Mouse (Mus musculus) stomach, embryonic 14.5 days (tissue): ENCODE results near the gene Gnb2. TPM values are rescaled to one million over a fixed set of nuclear protein-coding genes. Genes with fewer than 3 reads are reported as not detected.

Source experiments
- ATAC-seq: fragments of 200-750 bp; cut with Nextera tagmentation; 2 replicates; pipeline ENCODE4 v1.8.0; 2017; ENCODE audit warnings: low read depth, moderate TSS enrichment; ENCODE audit not compliant: insufficient number of reproducible peaks, insufficient read depth, low FRiP score
- H3K27ac ChIP-seq: fragments of 300-500 bp; sonication (generic); 2 replicates; pipeline ENCODE4 v1.5.1; 2014; ENCODE audit warnings: mild to moderate bottlenecking, low read length, moderate library complexity, mixed read lengths
- H3K27me3 ChIP-seq: fragments of 300-500 bp; sonication (generic); 2 replicates; pipeline ENCODE4 v1.6.1; 2014; ENCODE audit warnings: low read length, control low read depth, mixed read lengths; ENCODE audit not compliant: control insufficient read depth, insufficient read depth
- H3K36me3 ChIP-seq: fragments of 300-500 bp; sonication (generic); 2 replicates; pipeline ENCODE4 v1.6.1; 2014; ENCODE audit warnings: mild to moderate bottlenecking, control low read depth, low read length, moderate library complexity, mixed read lengths; ENCODE audit not compliant: control insufficient read depth, insufficient read depth
- H3K4me1 ChIP-seq: fragments of 300-500 bp; sonication (generic); 2 replicates; pipeline ENCODE4 v1.6.1; 2014; ENCODE audit warnings: low read length, control low read depth, mixed read lengths; ENCODE audit not compliant: control insufficient read depth, insufficient read depth
- H3K4me2 ChIP-seq: fragments of 300-500 bp; sonication (generic); replicated peaks from 2 replicates; pipeline ENCODE4 v1.6.1; 2014; ENCODE audit warnings: low read depth, low read length, control low read depth
- H3K4me3 ChIP-seq: fragments of 300-500 bp; sonication (generic); 2 replicates; pipeline ENCODE4 v1.5.1; 2014; ENCODE audit warnings: low read depth, low read length, control low read depth
- H3K9ac ChIP-seq: fragments of 300-500 bp; sonication (generic); replicated peaks from 2 replicates; pipeline ENCODE4 v1.6.1; 2014; ENCODE audit warnings: low read depth, mild to moderate bottlenecking, control low read depth, low read length, moderate library complexity, mixed read lengths
- H3K9me3 ChIP-seq: fragments of 300-500 bp; sonication (generic); 2 replicates; pipeline ENCODE4 v1.6.1; 2016; ENCODE audit warnings: low read depth, low read length, control low read depth; ENCODE audit not compliant: control insufficient read depth
- WGBS: fragments of 180-500 bp; shearing (Covaris S2); extraction: QIAGEN DNeasy Blood & Tissue Kit; methylation state at CpG from one replicate; pipeline ENCODE4 v1.1.7; 2014; 5-methylcytosine and 5-hydroxymethylcytosine counted together
- polyA plus RNA-seq: library from polyadenylated mRNA; unstranded; fragments of >200 nt; fragmentation: Nextera tagmentation; extraction: Ambion mirVana; gene quantifications from 2 replicates; pipeline ENCODE4 v1.2.1, GENCODE M21; 2014

The Gnb2 gene
- 404 and 443 TPM in 2 replicates for polyA plus RNA-seq

DNA sequence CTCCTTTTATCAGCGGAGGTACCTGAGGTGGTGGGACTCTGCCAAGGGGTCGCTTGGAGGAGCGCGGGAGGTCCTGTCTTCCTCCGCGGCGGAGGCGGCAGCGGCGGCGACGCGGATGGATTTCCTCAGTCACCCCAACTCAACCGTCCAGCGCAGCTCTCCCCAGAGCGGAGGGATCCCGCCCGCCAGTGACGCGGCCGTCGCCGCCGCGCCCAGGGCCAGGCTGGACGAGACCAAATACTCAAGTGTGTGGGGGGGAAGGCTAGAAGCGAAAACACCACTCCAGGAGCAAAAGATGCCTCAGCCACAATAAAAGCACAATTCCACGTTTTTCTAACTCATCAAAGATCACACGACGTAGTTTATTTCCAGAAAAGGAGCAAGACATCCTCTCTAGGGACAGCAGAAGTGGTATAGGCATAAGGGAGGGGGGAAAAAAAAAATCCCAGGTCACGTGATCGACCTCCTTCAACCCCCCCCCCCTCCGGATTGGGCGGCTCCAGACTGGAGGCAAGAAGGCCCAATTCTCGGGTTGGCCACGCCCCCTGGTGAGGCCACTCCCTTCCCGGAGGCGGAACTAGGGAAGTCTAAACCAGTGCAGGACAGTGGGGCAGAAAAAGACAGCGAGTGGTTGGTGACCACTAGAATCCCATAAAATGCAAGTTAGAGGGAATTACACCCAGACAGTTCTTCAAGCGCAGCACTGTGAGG is at the start of gene Gnb2, which contains the start of gene Epo:
Gene Gnb2 (minus strand): TSS at position 394 of the 711 bp plus-strand sequence.
Gene Epo (minus strand): TSS at position 126 of the 711 bp plus-strand sequence.
- WGBS: under 1% methylated on average over 40 of the region's 40 CpGs
- H3K27me3 ChIP-seq: no peaks in the 10 kb centered on the region
- H3K9me3 ChIP-seq: no peaks in the 10 kb centered on the region
- peak within 1 kb of the TSS; percentile 67 for H3K9ac ChIP-seq
- H3K4me3 ChIP-seq: peak within 1 kb of the TSS; percentile 90
- peak within 1 kb of the TSS; percentile 92 for H3K27ac ChIP-seq
- ATAC-seq: peak; percentile 78
- H3K4me1 ChIP-seq: 0 out of 2 replicates have a peak, but pooled peaks cover 4% of the 10 kb centered on the region
- peaks cover 20% of the 10 kb centered on the region for H3K36me3 ChIP-seq
- H3K4me2 ChIP-seq: peak within 1 kb of the TSS; percentile 91

DNA sequence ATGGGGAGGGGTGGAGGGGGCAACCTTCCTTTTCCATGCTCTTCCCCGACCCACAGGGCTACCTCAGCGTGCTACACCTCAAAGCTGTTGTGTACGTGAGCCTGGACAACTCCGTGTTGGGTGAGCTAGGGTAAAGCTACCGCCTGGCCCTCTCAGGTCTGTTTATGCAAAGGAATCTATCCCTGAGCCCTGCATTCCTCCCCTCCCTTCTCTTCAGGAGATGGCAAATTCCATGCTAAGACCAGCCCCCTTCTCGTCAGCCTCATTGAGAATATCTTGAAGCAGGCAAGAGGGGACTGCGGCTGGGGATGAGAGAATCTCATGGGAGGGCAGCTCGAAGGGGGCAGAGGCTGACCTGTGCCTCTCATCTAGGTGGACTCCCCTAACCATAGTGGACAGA is 49.4 kb upstream of the Gnb2 start:
- Histone ChIP-seq H3K4me2 (peak overlapping the region; percentile 30; the same call in 1 of the 2 replicates), H3K27ac (no peak overlapping the region), H3K9me3 (peaks cover 2% of the 10 kb centered on the region; the same call in 1 of the 2 replicates), H3K27me3 (0 out of 2 replicates have a peak, but pooled peaks cover 2% of the 10 kb centered on the region), H3K9ac (no peak overlapping the region), H3K4me3 (no peak overlapping the region), H3K4me1 (no peaks in the 10 kb centered on the region), H3K36me3 (no peaks in the 10 kb centered on the region)
- 26% methylated on average over 8 of the region's 8 CpGs for WGBS
- ATAC-seq: no peak

DNA sequence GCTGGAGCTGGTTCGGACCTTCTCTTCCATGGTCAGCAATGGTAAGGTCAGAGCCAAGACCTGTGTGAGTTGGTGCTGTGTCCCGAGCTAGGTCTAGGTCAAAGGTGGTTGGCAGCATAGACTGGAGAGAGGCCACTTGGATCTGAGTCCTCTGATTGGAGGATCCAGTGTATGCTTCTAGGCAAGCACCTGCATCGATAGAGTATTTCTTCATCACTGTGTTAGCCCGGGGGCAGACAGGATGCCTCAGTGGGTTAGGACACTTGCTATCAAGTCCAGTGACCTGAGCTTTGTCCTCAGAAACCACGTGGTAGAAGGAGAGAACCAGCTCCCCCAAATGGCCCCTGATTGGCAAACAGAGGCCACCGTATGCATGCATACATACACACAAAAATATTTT is 46.9 kb upstream of the Gnb2 start:
- no peak overlapping the region for H3K9ac ChIP-seq
- H3K27me3 ChIP-seq: 0 out of 2 replicates have a peak, but pooled peaks cover 2% of the 10 kb centered on the region
- no peak overlapping the region for H3K27ac ChIP-seq
- H3K36me3 ChIP-seq: no peaks in the 10 kb centered on the region
- H3K9me3 ChIP-seq: no peaks in the 10 kb centered on the region
- no peak overlapping the region for H3K4me3 ChIP-seq
- H3K4me1 ChIP-seq: no peaks in the 10 kb centered on the region
- no peak for ATAC-seq
- 76% methylated on average over 6 of the region's 6 CpGs for WGBS
- H3K4me2 ChIP-seq: no peak overlapping the region

DNA sequence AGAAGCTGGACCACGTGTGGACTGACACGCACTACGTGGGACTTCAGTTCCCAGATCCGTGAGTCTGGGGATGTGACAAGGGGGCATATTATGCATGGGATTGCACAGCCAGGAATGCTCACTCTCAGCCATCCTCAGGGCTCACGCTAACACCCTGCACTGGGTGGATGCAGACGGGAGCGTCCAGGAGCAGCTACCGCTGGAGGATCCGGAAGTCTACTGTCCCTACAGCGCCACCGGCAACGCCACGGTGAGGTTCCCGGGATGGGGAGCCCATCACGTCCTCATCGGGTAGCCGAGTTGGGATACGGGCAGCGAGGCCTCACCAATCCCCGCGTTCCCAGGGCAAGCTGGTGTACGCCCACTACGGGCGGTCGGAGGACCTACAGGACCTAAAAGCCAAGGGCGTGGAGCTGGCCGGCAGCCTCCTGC is 41.2 kb upstream of the Gnb2 start:
- 9% methylated on average over 27 of the region's 27 CpGs for WGBS
- ATAC-seq: no peak
- H3K9ac ChIP-seq: no peak overlapping the region

DNA sequence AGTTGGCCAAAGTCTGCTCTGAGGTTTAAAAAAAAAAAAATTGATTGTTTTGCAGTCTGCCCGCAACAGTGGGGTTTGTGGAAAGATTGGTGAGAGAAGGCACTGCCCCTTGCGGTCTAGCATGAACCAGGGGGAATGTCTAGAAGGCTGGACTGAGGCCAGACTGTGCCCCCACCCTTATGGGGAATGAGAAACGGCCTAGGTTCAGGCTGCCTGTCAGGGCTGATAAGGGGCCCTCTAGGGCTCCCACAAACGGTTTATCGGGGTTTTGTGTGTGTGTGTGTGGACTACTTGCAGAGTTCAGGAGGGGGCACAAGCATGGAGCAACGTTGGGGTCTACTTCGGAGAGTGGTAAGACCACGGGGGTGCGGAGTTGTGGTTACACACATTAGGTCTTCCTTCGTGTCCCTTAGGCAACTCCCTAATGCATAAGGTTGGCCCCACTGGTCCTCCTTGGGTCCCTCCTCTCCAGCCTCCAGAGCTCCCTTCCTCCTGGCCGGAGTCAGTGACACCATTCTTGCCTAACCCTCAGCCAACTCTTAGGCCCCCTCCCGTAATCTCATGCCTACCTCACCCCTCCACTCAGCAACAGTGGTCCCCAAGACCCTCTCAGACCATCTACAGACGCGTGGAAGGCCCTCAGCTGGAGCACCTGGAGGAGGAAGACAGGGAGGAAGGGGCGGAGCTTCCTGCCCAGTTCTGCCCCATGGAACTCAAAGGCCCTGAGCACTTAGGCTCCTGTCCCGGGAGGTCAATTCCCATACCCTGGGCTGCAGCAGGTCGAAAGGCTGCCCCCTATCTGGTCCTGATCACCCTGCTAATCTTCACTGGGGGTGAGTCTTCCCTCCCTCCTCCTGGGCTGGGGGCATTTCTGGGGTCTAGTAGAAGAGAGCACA is 37.6 kb upstream of the Gnb2 start:
- Histone ChIP-seq H3K27me3 (no peaks in the 10 kb centered on the region), H3K4me3 (no peak overlapping the region), H3K9ac (no peak overlapping the region), H3K4me2 (no peak overlapping the region), H3K27ac (no peak overlapping the region), H3K9me3 (no peaks in the 10 kb centered on the region), H3K4me1 (no peaks in the 10 kb centered on the region), H3K36me3 (no peaks in the 10 kb centered on the region)
- ATAC-seq: peak; percentile 56; the same call in 1 of the 2 replicates
- 78% methylated on average over 17 of the region's 17 CpGs for WGBS

More for the DNA sequence above, 41.2 kb upstream of the Gnb2 start:
- peak overlapping the region; percentile 46 for H3K4me2 ChIP-seq
- no peaks in the 10 kb centered on the region for H3K4me1 ChIP-seq
- no peak overlapping the region for H3K27ac ChIP-seq
- H3K36me3 ChIP-seq: no peaks in the 10 kb centered on the region
- H3K9me3 ChIP-seq: no peaks in the 10 kb centered on the region
- peak overlapping the region; percentile 20; the same call in 1 of the 2 replicates for H3K4me3 ChIP-seq
- H3K27me3 ChIP-seq: no peaks in the 10 kb centered on the region

DNA sequence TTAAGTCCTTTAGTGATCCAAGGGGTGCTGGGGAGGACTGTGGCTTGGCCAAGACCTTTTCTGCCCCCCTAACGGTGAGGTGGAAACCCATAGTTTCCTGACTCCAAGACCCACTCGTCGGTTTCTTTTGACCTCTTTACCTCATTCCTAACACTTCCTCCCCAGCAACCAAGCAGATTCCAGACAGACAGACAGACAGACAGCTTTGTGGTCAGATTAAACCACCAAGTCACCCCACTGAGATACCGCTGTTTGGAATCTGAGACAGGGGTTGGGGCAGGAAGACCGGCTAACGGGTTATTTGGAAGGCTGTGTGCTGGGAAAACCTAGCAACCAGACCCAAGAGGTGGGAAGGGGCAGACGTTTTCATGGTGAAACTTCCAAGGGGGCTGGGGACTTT is 36.9 kb upstream of the Gnb2 start:
- 46% methylated on average over 7 of the region's 7 CpGs for WGBS

DNA sequence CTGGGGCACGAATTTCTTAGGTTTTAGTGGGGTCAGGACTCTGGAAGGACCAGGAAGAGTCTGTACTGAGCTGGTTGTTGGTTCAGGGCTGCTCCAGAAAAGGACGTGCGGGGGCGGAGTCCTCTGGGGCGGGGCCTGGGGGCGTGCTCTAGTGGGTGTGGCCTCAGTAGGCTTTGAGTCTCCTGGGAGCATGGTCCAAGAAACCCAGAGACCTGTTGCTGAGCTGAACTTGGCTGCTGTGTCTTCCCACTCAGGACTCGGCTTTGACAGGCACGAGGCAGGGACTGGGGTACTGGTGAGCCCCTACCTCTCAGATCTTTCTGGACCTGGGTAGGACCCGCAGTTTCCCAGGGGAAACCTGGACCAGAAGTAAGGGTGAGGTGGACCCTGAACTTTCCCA is 36.4 kb upstream of the Gnb2 start, which contains the start of gene Tfr2:
Gene Tfr2 (plus strand): TSS at position 176 of the 400 bp plus-strand sequence.
- WGBS: 26% methylated on average over 9 of the region's 9 CpGs
- H3K27ac ChIP-seq: no peak within 1 kb of the TSS
- no peaks in the 10 kb centered on the region for H3K27me3 ChIP-seq
- no peak within 1 kb of the TSS for H3K9ac ChIP-seq
- H3K4me3 ChIP-seq: no peak within 1 kb of the TSS
- H3K4me1 ChIP-seq: no peaks in the 10 kb centered on the region
- H3K9me3 ChIP-seq: no peaks in the 10 kb centered on the region
- peak; percentile 59 for ATAC-seq
- no peaks in the 10 kb centered on the region for H3K36me3 ChIP-seq
- H3K4me2 ChIP-seq: no peak within 1 kb of the TSS

More for the DNA sequence above, 36.9 kb upstream of the Gnb2 start:
- Histone ChIP-seq H3K4me2 (no peak overlapping the region), H3K4me1 (no peaks in the 10 kb centered on the region), H3K9me3 (no peaks in the 10 kb centered on the region), H3K4me3 (no peak overlapping the region), H3K36me3 (no peaks in the 10 kb centered on the region), H3K27ac (no peak overlapping the region), H3K9ac (no peak overlapping the region), H3K27me3 (no peaks in the 10 kb centered on the region)
- no peak for ATAC-seq

DNA sequence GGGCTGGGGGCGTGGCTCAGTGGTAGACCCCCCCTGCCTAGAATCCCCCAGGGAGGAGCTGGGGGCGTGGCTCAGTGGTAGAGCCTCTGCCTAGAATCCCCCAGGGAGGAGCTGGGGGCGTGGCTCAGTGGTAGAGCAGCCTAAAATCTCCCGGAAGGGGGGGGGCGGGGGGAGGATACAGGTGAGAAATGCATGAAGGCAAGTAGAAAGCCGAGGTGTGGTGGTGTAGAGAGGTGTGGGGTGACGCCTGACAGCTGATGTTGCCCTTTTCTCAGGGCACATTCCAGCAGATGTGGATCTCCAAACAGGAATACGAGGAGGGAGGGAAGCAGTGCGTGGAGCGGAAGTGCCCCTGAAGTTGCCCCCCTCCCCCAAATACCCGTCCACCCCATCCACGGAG is 35.7 kb upstream of the Gnb2 start:
- no peaks in the 10 kb centered on the region for H3K36me3 ChIP-seq
- no peaks in the 10 kb centered on the region for H3K9me3 ChIP-seq
- H3K4me1 ChIP-seq: no peaks in the 10 kb centered on the region
- ATAC-seq: no peak
- H3K9ac ChIP-seq: no peak overlapping the region
- WGBS: 68% methylated on average over 12 of the region's 12 CpGs
- H3K4me3 ChIP-seq: no peak overlapping the region
- H3K27ac ChIP-seq: no peak overlapping the region
- no peak overlapping the region for H3K4me2 ChIP-seq
- no peaks in the 10 kb centered on the region for H3K27me3 ChIP-seq
